Mouse (Mus musculus) kidney, adult 2 months (tissue): ENCODE results near the gene Rmi2.

Experiments used
- CTCF ChIP-seq: fragments of 200-500 bp; conservative IDR thresholded peaks from 2 replicates; pipeline ENCODE4 v1.5.1; 2011; ENCODE audit warnings: low read depth, mild to moderate bottlenecking, control low read depth, low read length, moderate library complexity, mixed read lengths; ENCODE audit not compliant: insufficient read depth, insufficient read length
- POLR2A ChIP-seq: fragments of 200-500 bp; IDR thresholded peaks from one replicate; pipeline ENCODE4 v1.6.1; 2011; ENCODE audit warnings: low read depth, low read length, control low read depth

- TF ChIP-seq POLR2A (no peak), CTCF (no peak)
Observed at GRCm38 (mm10) chr16:10824536-10824935, 10.3 kb upstream of the Rmi2 start.
